Mouse (Mus musculus): Measurements from ENCODE around the gene Lamc3.

Lamc3 gene

GRCm38 (mm10) chr2:31855991-31856390 is 31.1 kb upstream of the Lamc3 start:
- Histone ChIP-seq H3K9me3 (ENCODE audit: low read length) (no peaks in the 10 kb centered on the region), H3K4me3 (replicated peaks; ENCODE audit: low read length) (no peak overlapping the region), H3K36me3 (ENCODE audit: insufficient read depth, low read length) (no peaks in the 10 kb centered on the region), H3K4me1 (replicated peaks; ENCODE audit: low read depth, low read length) (peaks cover 38% of the 10 kb centered on the region), H3K27me3 (ENCODE audit: insufficient read depth, low read length) (peaks cover 80% of the 10 kb centered on the region)
- TF ChIP-seq NANOG (IDR thresholded peaks at IDR 0.05; ENCODE audit: borderline replicate concordance, low read length) (no peak), POU5F1 (IDR thresholded peaks at IDR 0.05; ENCODE audit: borderline replicate concordance, low read length) (no peak), CTCF (conservative IDR thresholded peaks at IDR 0.05; ENCODE audit: low read length) (no peak)

- Histone ChIP-seq H3K9me3 (ENCODE audit: low read length) (no peaks in the 10 kb centered on the region), H3K4me1 (replicated peaks; ENCODE audit: low read depth, low read length) (peaks cover 29% of the 10 kb centered on the region), H3K4me3 (replicated peaks; ENCODE audit: low read length) (no peak overlapping the region), H3K27me3 (ENCODE audit: insufficient read depth, low read length) (peaks cover 79% of the 10 kb centered on the region), H3K36me3 (ENCODE audit: insufficient read depth, low read length) (no peaks in the 10 kb centered on the region)
- TF ChIP-seq CTCF (conservative IDR thresholded peaks at IDR 0.05; ENCODE audit: low read length): no peak
These were observed 29.9 kb upstream of the Lamc3 start for GRCm38 (mm10) chr2:31857180-31857579.

GRCm38 (mm10) chr2:31858500-31858899 is 28.6 kb upstream of the Lamc3 start:
- Histone ChIP-seq H3K36me3 (ENCODE audit: insufficient read depth, low read length) (no peaks in the 10 kb centered on the region), H3K9me3 (ENCODE audit: low read length) (no peaks in the 10 kb centered on the region), H3K4me3 (replicated peaks; ENCODE audit: low read length) (no peak overlapping the region), H3K4me1 (replicated peaks; ENCODE audit: low read depth, low read length) (peaks cover 29% of the 10 kb centered on the region), H3K27me3 (ENCODE audit: insufficient read depth, low read length) (peaks cover 85% of the 10 kb centered on the region)
- TF ChIP-seq NANOG (IDR thresholded peaks at IDR 0.05; ENCODE audit: borderline replicate concordance, low read length) (no peak), POU5F1 (IDR thresholded peaks at IDR 0.05; ENCODE audit: borderline replicate concordance, low read length) (no peak), CTCF (conservative IDR thresholded peaks at IDR 0.05; ENCODE audit: low read length) (no peak)

GRCm38 (mm10) chr2:31862919-31863318 is 24.2 kb upstream of the Lamc3 start:
- no peaks in the 10 kb centered on the region for H3K36me3 ChIP-seq (ENCODE audit: insufficient read depth, low read length)
- peaks cover 70% of the 10 kb centered on the region for H3K27me3 ChIP-seq (ENCODE audit: insufficient read depth, low read length)
- TF ChIP-seq NANOG (IDR thresholded peaks at IDR 0.05; ENCODE audit: borderline replicate concordance, low read length): no peak
- TF ChIP-seq POU5F1 (IDR thresholded peaks at IDR 0.05; ENCODE audit: borderline replicate concordance, low read length): no peak
- TF ChIP-seq CTCF (conservative IDR thresholded peaks at IDR 0.05; ENCODE audit: low read length): no peak

GRCm38 (mm10) chr2:31863766-31864165 is 23.3 kb upstream of the Lamc3 start:
- TF ChIP-seq CTCF (conservative IDR thresholded peaks at IDR 0.05; ENCODE audit: low read length) (no peak), POU5F1 (IDR thresholded peaks at IDR 0.05; ENCODE audit: borderline replicate concordance, low read length) (no peak), NANOG (IDR thresholded peaks at IDR 0.05; ENCODE audit: borderline replicate concordance, low read length) (no peak)
- Histone ChIP-seq H3K9me3 (ENCODE audit: low read length) (no peaks in the 10 kb centered on the region), H3K27me3 (ENCODE audit: insufficient read depth, low read length) (peaks cover 61% of the 10 kb centered on the region), H3K36me3 (ENCODE audit: insufficient read depth, low read length) (no peaks in the 10 kb centered on the region), H3K4me1 (replicated peaks; ENCODE audit: low read depth, low read length) (peaks cover 26% of the 10 kb centered on the region), H3K4me3 (replicated peaks; ENCODE audit: low read length) (no peak overlapping the region)

More at GRCm38 (mm10) chr2:31862919-31863318, 24.2 kb upstream of the Lamc3 start:
- no peaks in the 10 kb centered on the region for H3K9me3 ChIP-seq (ENCODE audit: low read length)
- peaks cover 34% of the 10 kb centered on the region for H3K4me1 ChIP-seq (replicated peaks; ENCODE audit: low read depth, low read length)
- no peak overlapping the region for H3K4me3 ChIP-seq (replicated peaks; ENCODE audit: low read length)

GRCm38 (mm10) chr2:31864891-31865290 is 22.2 kb upstream of the Lamc3 start:
- TF ChIP-seq POU5F1 (IDR thresholded peaks at IDR 0.05; ENCODE audit: borderline replicate concordance, low read length): no peak
- no peak for TF ChIP-seq CTCF (conservative IDR thresholded peaks at IDR 0.05; ENCODE audit: low read length)
- TF ChIP-seq NANOG (IDR thresholded peaks at IDR 0.05; ENCODE audit: borderline replicate concordance, low read length): no peak
- Histone ChIP-seq H3K27me3 (ENCODE audit: insufficient read depth, low read length) (peaks cover 54% of the 10 kb centered on the region), H3K36me3 (ENCODE audit: insufficient read depth, low read length) (no peaks in the 10 kb centered on the region), H3K9me3 (ENCODE audit: low read length) (no peaks in the 10 kb centered on the region), H3K4me3 (replicated peaks; ENCODE audit: low read length) (no peak overlapping the region), H3K4me1 (replicated peaks; ENCODE audit: low read depth, low read length) (peaks cover 15% of the 10 kb centered on the region)

GRCm38 (mm10) chr2:31865322-31865721 is 21.8 kb upstream of the Lamc3 start:
- TF ChIP-seq CTCF (conservative IDR thresholded peaks at IDR 0.05; ENCODE audit: low read length): no peak
- TF ChIP-seq NANOG (IDR thresholded peaks at IDR 0.05; ENCODE audit: borderline replicate concordance, low read length): no peak
- no peak for TF ChIP-seq POU5F1 (IDR thresholded peaks at IDR 0.05; ENCODE audit: borderline replicate concordance, low read length)
- H3K4me1 ChIP-seq (replicated peaks; ENCODE audit: low read depth, low read length): peaks cover 13% of the 10 kb centered on the region
- H3K9me3 ChIP-seq (ENCODE audit: low read length): no peaks in the 10 kb centered on the region
- H3K4me3 ChIP-seq (replicated peaks; ENCODE audit: low read length): no peak overlapping the region
- H3K36me3 ChIP-seq (ENCODE audit: insufficient read depth, low read length): no peaks in the 10 kb centered on the region
- peaks cover 50% of the 10 kb centered on the region for H3K27me3 ChIP-seq (ENCODE audit: insufficient read depth, low read length)

- Histone ChIP-seq H3K27me3 (ENCODE audit: insufficient read depth, low read length) (peaks cover 45% of the 10 kb centered on the region), H3K4me1 (replicated peaks; ENCODE audit: low read depth, low read length) (peaks cover 18% of the 10 kb centered on the region), H3K4me3 (replicated peaks; ENCODE audit: low read length) (no peak overlapping the region), H3K36me3 (ENCODE audit: insufficient read depth, low read length) (no peaks in the 10 kb centered on the region), H3K9me3 (ENCODE audit: low read length) (no peaks in the 10 kb centered on the region)
- TF ChIP-seq NANOG (IDR thresholded peaks at IDR 0.05; ENCODE audit: borderline replicate concordance, low read length) (peak; percentile 63; the same call in 1 of the 2 replicates), POU5F1 (IDR thresholded peaks at IDR 0.05; ENCODE audit: borderline replicate concordance, low read length) (no peak)
These were observed 21.3 kb upstream of the Lamc3 start for GRCm38 (mm10) chr2:31865794-31866193.

- H3K9me3 ChIP-seq (ENCODE audit: low read length): peaks cover 5% of the 10 kb centered on the region; the same call in 1 of the 2 replicates
- H3K4me1 ChIP-seq (replicated peaks; ENCODE audit: low read depth, low read length): peaks cover 23% of the 10 kb centered on the region
- H3K36me3 ChIP-seq (ENCODE audit: insufficient read depth, low read length): no peaks in the 10 kb centered on the region
- no peak overlapping the region for H3K4me3 ChIP-seq (replicated peaks; ENCODE audit: low read length)
- TF ChIP-seq CTCF (conservative IDR thresholded peaks at IDR 0.05; ENCODE audit: low read length) (no peak), POU5F1 (IDR thresholded peaks at IDR 0.05; ENCODE audit: borderline replicate concordance, low read length) (no peak), NANOG (IDR thresholded peaks at IDR 0.05; ENCODE audit: borderline replicate concordance, low read length) (no peak)
- peaks cover 30% of the 10 kb centered on the region for H3K27me3 ChIP-seq (ENCODE audit: insufficient read depth, low read length)
These were observed 19.1 kb upstream of the Lamc3 start for GRCm38 (mm10) chr2:31867773-31868537.

Data from E14TG2a.4 (cell line).